In genomic region chr1:79999081-79999480, GRCm38 (mm10) we compare ENCODE assay signal across 9 mouse cellular contexts.
DNase-seq lines count a peak whose midpoint lies in the region; ATAC-seq and TF ChIP-seq lines count a peak whose summit lies in the region.
"Had no signal": no experiment of that assay in that cellular context is flagged by ENCODE, and none has a peak within 500 bp of the region (broad histone marks: within the 10 kb centered on the region; RNA-seq: fewer than 3 reads in every experiment).

No protein-coding gene starts in this region.

- H3K27ac ChIP-seq in kidney, postnatal 0 days: no peak overlapping the region
- H3K27ac ChIP-seq in kidney, embryonic 14.5 days (ENCODE audit: low read depth, low read length): no peak overlapping the region
- no peak overlapping the region for H3K27ac ChIP-seq in intestine, embryonic 15.5 days
- H3K27ac ChIP-seq: lung, embryonic 15.5 days had no signal

- H3K27me3 ChIP-seq in kidney, postnatal 0 days (ENCODE audit: insufficient read depth, low read length): no peaks in the 10 kb centered on the region
- H3K27me3 ChIP-seq in kidney, embryonic 14.5 days (ENCODE audit: control insufficient read depth, insufficient read depth, low read length): no peaks in the 10 kb centered on the region
- H3K27me3 ChIP-seq in megakaryocyte, embryonic 14.5 days (replicated peaks): peaks cover 2% of the 10 kb centered on the region
- no peaks in the 10 kb centered on the region for H3K27me3 ChIP-seq in intestine, embryonic 15.5 days (replicated peaks)
- H3K27me3 ChIP-seq: lung, embryonic 15.5 days had no signal

- H3K4me2 ChIP-seq in kidney, postnatal 0 days (ENCODE audit: low read length): no peak overlapping the region
- H3K4me2 ChIP-seq in kidney, embryonic 14.5 days (replicated peaks; ENCODE audit: low read depth, low read length): no peak overlapping the region
- H3K4me2 ChIP-seq in intestine, embryonic 15.5 days (replicated peaks): no peak overlapping the region
- H3K4me2 ChIP-seq: lung, embryonic 15.5 days had no signal

- intact Hi-C loops in heart, postnatal 36 days (cut with DNase I): loop anchor here (5.0 kb wide), 3 partner anchors 108 to 212 kb away; no protein-coding TSS in a partner anchor

- no peak for ATAC-seq in kidney, postnatal 0 days (replicated peaks; ENCODE audit: low FRiP score, low read depth)
- no peak for ATAC-seq in kidney, embryonic 14.5 days (ENCODE audit: low FRiP score, low TSS enrichment)
- no peak for ATAC-seq in intestine, embryonic 15.5 days

- DNase-seq in kidney, postnatal 0 days (ENCODE audit: low spot score): peak; percentile 33
- DNase-seq in adrenal gland, postnatal 36 days: peak; percentile 72 to 78
- DNase-seq in heart, postnatal 36 days: peak; percentile 40 to 54
- no peak for DNase-seq in right cerebral cortex, postnatal 36 days (ENCODE audit: low spot score in 2 of 2)
- DNase-seq in urinary bladder, adult 2 months (ENCODE audit: low spot score): no peak

- H3K9me3 ChIP-seq in kidney, postnatal 0 days (replicated peaks; ENCODE audit: low read length): no peaks in the 10 kb centered on the region
- H3K9me3 ChIP-seq in kidney, embryonic 14.5 days (ENCODE audit: control insufficient read depth, low read length): no peaks in the 10 kb centered on the region
- peaks cover 5% of the 10 kb centered on the region for H3K9me3 ChIP-seq in megakaryocyte, embryonic 14.5 days
- H3K9me3 ChIP-seq in intestine, embryonic 15.5 days: no peaks in the 10 kb centered on the region
- H3K9me3 ChIP-seq: lung, embryonic 15.5 days had no signal

- no peaks in the 10 kb centered on the region for H3K4me1 ChIP-seq in kidney, postnatal 0 days (replicated peaks; ENCODE audit: insufficient read depth, low read length)
- H3K4me1 ChIP-seq in kidney, embryonic 14.5 days (ENCODE audit: control insufficient read depth, insufficient read depth, low read length): no peaks in the 10 kb centered on the region
- peaks cover 38% of the 10 kb centered on the region for H3K4me1 ChIP-seq in megakaryocyte, embryonic 14.5 days
- no peaks in the 10 kb centered on the region for H3K4me1 ChIP-seq in intestine, embryonic 15.5 days (replicated peaks)
- H3K4me1 ChIP-seq: lung, embryonic 15.5 days had no signal

- no peak overlapping the region for H3K9ac ChIP-seq in kidney, postnatal 0 days (ENCODE audit: low read depth, low read length)
- no peak overlapping the region for H3K9ac ChIP-seq in kidney, embryonic 14.5 days (ENCODE audit: low read depth, low read length)
- no peak overlapping the region for H3K9ac ChIP-seq in intestine, embryonic 15.5 days
- H3K9ac ChIP-seq: lung, embryonic 15.5 days had no signal

- H3K36me3 ChIP-seq in kidney, postnatal 0 days (ENCODE audit: insufficient read depth, low read length): no peaks in the 10 kb centered on the region
- no peaks in the 10 kb centered on the region for H3K36me3 ChIP-seq in kidney, embryonic 14.5 days (ENCODE audit: control insufficient read depth, insufficient read depth, low read length)
- H3K36me3 ChIP-seq in megakaryocyte, embryonic 14.5 days (replicated peaks; ENCODE audit: low read length): peaks cover 4% of the 10 kb centered on the region
- H3K36me3 ChIP-seq in intestine, embryonic 15.5 days: no peaks in the 10 kb centered on the region
- H3K36me3 ChIP-seq: lung, embryonic 15.5 days had no signal

- no peak overlapping the region for H3K4me3 ChIP-seq in kidney, postnatal 0 days (replicated peaks; ENCODE audit: low read depth, low read length)
- no peak overlapping the region for H3K4me3 ChIP-seq in kidney, embryonic 14.5 days (ENCODE audit: low read length)
- H3K4me3 ChIP-seq in megakaryocyte, embryonic 14.5 days (replicated peaks): peak overlapping the region; percentile 28
- H3K4me3 ChIP-seq in intestine, embryonic 15.5 days (replicated peaks): no peak overlapping the region
- H3K4me3 ChIP-seq: lung, embryonic 15.5 days had no signal

- peak; percentile 57 for TF ChIP-seq CTCF in kidney, postnatal 0 days (IDR thresholded peaks at IDR 0.05; ENCODE audit: low read depth)

- 76% methylated on average over 11 of the region's 11 CpGs for WGBS in kidney, postnatal 0 days
- WGBS in kidney, embryonic 14.5 days: 81% methylated on average over 11 of the region's 11 CpGs
- WGBS in intestine, embryonic 15.5 days: 76% methylated on average over 11 of the region's 11 CpGs

Comparison
In these comparisons a context has a peak if more than half of its experiments do, and no peak if none do; other contexts are left out.
1. DNase-seq: peak in kidney, postnatal 0 days (single experiment), adrenal gland, postnatal 36 days (2 of 2) and heart, postnatal 36 days (2 of 2); none in right cerebral cortex, postnatal 36 days (0 of 2) and urinary bladder, adult 2 months (single experiment).